Mouse (Mus musculus) liver, embryonic 14.5 days (tissue): ENCODE results near the gene Rlbp1.

ENCODE experiments used
- CTCF ChIP-seq: IDR thresholded peaks from 2 replicates; pipeline ENCODE4 v1.5.1; 2016; ENCODE audit warnings: antibody characterized with exemption, low read depth, control low read depth
- EP300 ChIP-seq: IDR thresholded peaks from 2 replicates; pipeline ENCODE4 v1.6.1; 2016; ENCODE audit warnings: antibody characterized with exemption, low read depth

- no peak for TF ChIP-seq CTCF
- no peak; the same call in 1 of the 2 replicates for TF ChIP-seq EP300
Measured at GRCm38 (mm10) chr7:79391883-79392649, 5.2 kb upstream of the Rlbp1 start, which contains the start of gene Fanci.
